Mouse (Mus musculus) CD4-positive helper T cell, adult 2 months (primary cell): ENCODE measurements at regions not wholly inside any gene's neighbourhood (a gene's known extent, or its start where the extent isn't known, plus 50 kb on each side); places are given as distances from the start of the nearest gene placed in this dataset.
"Not testable (repeated sequence)": the region's sequence is repeated elsewhere in the genome, so short reads cannot be mapped to it uniquely, and the experiment has no call there.

Experiments used
- DNase-seq: peaks from one replicate; pipeline ENCODE4 v3.0.0-alpha.2; 2012; ENCODE audit warnings: low read depth, missing footprints, low spot score

DNA sequence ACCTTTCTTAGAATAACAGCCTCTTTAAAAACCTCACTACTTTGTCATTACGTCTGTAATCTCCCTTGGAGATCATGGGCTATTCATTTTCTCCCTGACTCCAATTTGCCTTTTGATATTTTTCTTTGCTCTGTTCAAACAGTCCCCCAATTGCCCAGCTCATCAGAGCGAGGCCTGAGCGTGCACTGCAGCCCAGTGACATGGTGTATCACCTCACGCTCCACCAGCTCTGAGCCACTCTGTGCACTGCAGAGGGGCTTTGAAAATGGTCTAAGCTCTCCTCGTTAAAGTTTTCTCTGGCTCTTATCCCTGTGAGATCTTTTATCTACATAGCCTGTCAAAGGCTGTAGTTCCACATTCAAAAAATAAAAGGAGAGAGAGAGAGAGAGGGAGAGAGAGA, 152.1 kb downstream of the Srek1 start:
- DNase-seq, result no peak

DNA sequence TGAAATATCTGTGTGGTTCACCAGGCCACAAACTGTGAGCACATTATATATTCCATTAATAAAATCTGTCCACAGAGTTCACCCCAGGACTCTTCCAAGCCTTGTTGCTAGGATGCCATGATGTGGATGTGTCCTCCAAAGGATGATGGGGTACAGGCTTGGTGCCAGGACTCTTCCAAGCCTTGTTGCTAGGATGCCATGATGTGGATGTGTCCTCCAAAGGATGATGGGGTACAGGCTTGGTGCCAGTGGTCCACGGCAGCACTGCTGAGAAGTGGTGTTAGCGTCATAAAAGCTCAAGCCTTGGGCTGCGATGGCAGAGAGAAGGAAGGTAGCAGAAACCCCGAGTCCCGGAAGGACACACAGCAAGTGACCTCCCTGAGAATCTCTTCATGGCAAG, 153.4 kb downstream of the Srek1 start:
- not testable (repeated sequence) for DNase-seq

DNA sequence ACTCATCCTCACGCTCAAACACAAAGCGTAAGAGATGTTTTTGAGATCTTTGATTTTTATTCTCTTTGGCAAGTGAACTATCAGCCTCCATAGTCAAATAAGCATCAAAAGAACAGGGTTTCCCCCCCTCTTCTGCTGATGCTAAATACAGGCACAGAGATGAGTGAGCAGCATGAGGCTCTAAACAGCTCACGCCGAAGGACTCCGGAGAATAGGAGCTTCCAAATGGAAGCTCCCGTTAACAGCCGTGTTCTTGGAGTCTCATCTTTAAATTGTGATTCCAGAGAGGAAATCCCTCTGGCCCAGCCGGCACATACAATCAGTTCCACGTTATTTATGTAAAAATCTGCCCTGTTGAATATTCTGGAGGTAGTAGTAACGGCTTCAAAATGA, 161.1 kb downstream of the Srek1 start:
- DNase-seq, result no peak

DNA sequence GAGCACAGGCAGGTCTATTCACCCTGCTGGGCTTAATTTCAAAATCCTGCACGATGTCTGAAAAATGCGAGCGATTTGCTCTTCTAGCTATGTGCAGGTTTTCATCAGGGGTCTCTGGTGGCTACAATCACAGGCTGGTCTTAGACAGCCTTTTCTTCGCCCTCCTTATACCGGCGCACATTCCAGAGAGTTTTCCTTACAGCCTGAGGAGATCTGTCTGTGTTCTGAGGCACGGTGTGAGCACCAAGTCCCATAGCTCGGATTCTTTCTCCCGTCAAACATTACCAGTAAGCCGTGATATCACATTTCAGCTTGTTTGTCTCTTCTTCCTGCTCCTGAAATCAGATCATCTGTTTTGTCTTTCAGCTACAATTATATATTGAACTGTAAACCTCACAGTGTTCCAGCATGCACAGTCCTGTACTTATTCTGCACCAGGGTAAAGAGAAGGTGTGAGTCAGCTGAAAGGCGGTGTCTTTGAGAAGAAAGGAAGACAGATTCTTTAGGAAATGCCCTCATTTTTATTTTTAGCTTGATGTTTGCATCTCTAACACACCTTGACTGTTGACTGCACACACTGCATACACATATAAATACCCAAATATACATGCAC, 161.6 kb downstream of the Srek1 start:
- DNase-seq, result no peak

DNA sequence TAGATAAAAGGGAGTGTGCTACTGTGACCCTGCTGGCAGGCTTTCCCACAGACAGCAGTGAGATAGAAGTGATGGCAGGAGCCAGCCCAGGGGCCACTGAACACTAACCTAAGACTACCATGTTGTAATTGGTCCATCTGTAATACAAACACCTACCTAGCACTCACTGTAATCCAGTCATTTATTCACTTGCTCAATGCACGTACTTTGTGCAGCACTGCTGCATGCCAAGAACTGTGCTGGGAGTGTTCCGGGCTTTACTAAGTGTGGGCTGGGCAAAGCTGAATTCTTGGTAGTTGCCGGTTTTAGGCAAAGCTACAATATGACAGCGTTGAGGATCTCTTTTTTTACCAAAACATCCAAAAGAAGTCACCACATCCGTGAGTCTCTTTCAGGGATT, 172.1 kb downstream of the Srek1 start:
- DNase-seq, result no peak

DNA sequence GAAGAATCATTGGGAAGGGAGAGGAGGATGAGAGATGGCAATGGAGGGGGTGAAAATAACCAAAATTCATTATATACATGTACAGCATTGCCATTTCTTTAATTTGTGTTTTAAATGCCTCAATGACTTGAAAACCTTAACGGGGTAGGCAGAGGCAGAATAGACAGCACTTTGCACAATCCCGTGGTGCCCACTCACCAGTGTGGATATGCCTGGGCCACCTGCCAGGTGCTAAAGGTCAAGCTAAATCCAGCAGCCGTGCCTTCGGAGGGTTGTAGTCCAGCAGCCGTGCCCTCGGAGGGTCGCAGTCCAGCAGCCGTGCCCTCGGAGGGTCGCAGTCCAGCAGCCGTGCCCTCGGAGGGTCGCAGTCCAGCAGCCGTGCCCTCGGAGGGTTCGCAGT, 182.0 kb downstream of the Srek1 start:
- no peak for DNase-seq

DNA sequence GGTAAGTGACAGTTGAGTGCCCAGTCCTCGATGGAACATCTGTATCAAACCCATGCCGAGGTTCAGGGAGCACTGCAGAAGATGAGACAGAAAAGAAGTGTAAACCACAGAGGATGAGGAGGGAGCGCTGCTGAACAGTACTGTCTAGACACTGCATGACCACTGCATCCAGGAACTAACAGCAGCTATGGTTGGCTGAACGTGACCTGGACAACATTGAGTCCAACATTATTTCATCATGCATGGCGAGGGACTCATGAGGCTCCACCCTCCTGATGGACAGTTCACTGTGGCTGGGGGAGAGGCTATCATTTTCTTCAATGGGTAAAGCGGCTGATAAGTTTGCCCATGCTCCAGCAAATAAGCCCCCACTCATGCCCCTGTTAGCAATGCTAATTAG, 182.5 kb downstream of the Srek1 start:
- no peak for DNase-seq

DNA sequence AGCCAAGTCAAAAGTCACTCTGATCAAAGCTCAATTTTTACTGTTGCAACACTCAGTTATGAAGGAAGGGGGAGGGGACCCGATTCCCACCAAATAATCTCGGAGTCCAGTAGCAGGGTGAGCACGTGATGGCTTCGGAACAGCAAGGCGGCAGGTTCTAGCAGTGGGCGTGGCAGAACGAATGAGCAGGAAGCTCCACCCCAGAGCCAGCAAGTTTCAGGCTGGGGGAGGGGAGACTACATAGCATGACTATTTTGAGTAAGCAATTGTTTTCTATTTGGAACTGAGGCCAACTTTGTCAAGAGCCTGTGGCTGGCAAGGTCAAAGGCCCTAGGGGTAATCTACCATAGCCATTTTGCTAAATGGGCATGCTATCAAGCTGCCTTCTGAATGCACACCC, 183.0 kb downstream of the Srek1 start:
- DNase-seq, result not testable (repeated sequence)

DNA sequence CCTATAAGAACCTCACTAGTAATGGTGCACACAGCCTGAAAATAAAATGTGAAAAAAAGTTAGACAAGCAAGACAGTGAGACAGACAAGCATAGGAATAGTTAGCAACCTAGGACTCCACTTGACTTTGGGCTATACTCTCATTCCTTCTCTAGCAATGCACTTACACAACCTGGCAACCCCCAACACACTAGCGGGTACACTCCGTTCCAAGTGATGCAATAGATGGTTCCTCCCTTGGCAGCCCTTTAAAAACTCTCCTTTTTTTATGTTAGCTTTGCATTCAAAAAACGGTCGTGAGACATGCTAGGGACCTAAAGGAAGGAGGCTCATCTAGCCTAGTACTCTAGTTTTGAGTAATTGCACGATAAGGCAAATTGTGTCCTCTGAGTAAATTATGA, 184.8 kb downstream of the Srek1 start:
- no peak for DNase-seq

DNA sequence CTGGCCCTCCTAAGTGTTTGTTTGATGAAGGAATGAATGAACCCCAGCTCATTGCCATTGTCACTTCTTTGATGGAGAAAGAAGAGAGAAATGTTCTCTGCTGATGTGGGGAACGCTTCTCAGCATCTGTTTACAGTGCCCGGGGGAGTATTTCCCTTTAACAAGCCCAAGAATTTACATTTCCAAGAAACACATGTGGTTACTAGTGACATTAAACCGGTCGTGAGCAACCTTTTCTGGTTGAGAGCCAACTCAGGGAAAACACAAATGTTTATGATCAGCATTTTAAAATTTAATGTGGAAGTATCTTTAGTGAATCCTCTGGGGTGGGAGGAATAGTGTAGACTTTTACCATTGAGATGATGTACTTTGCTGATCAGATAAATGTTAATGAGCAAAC, 197.6 kb downstream of the Srek1 start:
- DNase-seq, result no peak

DNA sequence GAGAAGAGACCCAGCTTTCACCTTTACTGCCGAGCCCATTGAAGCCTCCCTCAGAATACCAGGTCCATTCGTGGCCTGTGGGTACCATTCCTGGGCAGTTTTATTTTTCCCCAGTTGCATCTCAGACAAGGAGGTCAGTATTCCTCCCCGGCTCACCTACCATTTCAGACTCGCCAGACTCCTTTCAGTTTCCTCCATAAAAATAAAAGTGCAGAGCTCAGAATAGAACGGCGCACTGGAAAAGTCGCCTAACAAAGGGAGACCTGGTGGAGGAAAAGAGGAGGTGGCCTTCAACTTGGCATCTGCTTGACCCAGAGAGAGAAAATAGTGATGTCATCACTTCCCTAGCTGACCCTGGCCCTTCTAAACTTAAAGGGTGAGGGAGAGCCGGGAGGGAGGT, 209.7 kb downstream of the Srek1 start:
- DNase-seq, result no peak

DNA sequence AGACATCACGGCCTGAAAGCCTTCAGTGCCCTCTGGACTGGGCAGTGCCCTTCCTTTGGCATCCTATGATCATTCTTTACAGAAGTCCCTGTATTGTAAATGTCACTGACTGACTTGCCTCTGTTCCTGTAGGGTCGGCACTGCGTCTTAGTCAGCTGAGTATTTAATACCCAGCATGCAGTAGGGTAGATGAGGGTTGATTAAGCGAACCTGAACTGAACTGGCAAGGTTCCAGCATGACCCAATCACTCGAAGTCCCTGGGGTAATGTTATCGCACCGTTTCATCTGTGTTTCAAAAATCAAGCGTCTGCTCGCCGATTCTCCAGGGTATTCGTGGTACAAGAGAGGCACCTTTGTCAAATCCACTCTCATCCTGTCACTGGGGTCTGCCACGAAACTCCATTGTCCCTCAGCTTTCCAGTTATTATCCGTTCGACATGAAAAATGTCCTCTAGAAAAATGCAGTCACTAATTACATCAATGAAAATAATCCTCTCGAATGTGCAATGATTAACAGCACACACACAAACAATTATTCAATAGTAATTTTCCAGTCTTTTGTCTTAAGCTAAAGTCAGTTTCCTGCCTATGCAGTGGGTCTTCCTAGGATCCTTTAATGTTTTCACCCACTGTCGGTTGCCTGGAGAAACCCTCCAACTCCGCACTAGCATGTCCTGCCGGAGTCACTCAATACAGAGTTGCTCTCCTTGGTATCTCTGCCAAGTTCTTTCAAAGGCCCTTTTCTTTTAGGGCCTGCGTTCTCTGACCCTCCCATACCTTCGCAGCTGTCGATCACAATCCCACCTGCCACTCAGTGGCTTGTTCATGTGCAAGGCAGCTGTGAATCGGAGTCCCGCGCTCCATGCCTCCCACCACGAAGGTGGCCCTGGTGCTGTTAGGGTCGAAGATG, 212.4 kb downstream of the Srek1 start:
- no peak for DNase-seq

DNA sequence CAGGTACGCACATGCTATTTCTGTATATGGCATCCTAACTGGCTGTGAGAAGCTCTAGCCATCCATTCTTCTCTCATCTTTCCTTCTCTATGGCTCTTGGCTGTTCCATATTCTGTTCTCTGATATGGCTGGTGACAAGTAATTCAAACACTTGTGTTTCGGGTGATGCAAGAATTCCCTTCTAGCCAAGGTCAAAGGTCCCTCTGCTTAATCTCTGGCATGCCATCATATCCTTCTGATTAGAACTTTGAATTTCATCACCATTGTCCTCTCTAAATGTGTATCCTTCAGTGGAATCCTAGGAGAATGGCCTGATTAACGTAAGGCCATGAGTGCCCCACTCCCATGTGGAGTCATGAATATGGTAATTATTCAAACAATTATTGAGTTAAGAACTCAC, 215.5 kb downstream of the Srek1 start:
- DNase-seq, result no peak

DNA sequence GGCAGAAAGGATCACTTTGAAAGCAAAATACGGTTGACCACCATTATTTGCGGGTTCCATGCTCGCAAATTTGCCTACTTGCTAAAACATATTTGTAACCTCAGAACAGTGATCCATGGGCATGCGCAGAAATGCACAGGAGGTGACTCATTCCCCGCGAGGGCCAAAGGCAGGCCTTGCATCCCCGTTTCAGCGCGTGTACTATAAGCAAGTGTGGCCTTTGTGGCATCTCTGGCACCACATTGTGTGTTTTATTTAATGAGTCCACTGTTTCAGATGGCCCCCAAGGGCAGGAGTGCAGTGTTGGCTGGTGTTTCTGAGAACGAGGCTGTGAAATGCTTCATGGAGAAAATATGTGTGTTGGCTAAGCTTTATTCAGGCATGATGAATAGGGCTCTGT, 205.3 kb upstream of the Mast4 start:
- DNase-seq, result no peak

DNA sequence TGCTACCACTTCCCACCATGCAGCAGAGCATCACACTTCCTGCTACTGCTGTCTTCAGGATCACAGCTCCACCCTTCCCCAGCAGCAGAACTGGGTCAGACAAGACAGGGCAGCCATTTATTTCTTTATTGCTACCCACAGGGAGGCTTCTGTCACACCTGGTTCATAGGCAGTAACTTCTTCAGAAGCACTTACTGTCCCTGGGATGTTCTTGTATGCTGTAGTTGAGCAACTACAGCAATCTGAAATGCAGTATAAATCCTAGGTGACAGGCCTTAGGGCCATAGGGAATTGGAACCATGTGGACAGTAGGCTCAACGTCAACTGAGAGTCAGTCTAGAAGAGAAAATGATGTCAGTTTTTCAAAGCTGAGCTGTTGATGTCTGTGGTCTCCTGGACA, 179.5 kb upstream of the Mast4 start:
- DNase-seq, result no peak

DNA sequence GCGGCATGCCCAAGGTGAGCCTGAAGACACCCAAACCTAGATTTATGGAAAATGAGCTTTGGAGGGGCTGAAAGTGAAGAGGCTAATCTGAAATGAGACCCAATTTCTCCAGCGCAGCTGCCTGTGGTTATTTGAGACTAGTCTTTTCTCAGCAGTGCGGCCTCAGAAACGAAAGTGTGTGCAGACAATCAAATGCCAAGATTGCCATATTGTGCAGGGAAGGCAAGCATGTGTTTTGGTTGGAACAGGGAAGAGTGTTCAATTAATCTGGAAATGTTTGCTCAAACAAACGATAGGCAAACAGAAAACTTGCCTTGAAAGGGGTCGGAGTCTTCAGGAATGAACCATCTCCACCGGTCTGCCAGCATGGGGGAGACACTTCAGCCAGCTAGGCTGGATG, 178.2 kb upstream of the Mast4 start:
- no peak for DNase-seq

DNA sequence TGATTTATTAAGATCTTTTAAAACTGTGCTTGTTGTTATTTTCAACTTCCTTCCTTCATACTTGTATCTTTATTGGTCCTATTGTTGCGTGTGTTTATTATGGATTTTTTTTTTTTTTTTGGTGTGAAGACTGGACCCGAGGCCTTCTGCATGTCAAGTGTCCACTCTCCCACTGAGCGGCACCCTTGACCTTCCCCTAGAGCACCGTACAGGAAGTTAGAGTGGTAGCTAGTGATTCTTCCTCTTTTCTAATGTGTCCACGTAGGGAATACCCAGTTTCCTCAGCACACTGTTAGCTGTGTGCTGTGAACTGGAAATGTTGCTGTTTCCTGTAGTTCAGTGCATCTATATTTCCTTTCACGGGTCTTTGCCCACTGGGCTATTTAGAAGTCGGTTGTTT, 170.7 kb upstream of the Mast4 start:
- DNase-seq, result no peak

DNA sequence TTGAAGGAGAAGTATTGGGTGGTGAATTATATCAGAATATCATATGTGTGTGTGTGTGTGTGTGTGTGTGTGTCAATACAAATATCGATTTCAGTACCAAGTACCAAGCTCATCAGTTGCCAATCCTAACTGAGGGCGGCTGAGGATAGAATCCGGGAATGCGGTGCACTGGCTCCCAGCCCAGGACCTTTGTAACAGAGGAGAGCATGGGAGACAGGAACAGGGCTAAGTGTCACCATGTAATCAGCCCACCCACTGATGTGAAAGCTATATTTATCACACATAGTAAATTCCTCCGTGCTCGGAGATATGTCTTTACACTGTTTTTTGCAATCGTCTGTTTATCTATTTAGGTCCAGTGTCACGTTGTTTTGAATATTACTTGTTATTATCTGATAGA, 165.1 kb upstream of the Mast4 start:
- no peak for DNase-seq

DNA sequence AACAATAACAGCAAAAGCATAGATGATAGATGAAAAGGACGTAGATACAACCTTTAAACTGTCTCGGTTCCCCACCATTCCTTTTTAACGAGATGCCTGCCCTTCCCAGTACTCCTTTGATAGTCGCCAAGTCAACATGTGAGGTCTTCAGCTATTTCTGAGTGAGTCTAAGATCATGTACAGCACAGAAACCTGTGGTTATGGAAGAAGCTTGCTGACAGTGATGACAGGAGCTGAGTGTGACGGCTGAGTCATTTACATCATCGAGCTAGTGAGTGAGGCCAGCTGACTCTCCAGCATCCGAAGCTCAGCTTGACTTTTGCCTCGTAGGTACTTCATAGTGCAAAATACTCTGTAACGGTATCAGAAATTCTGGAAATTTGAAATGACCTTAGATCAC, 160.1 kb upstream of the Mast4 start:
- DNase-seq, result no peak

DNA sequence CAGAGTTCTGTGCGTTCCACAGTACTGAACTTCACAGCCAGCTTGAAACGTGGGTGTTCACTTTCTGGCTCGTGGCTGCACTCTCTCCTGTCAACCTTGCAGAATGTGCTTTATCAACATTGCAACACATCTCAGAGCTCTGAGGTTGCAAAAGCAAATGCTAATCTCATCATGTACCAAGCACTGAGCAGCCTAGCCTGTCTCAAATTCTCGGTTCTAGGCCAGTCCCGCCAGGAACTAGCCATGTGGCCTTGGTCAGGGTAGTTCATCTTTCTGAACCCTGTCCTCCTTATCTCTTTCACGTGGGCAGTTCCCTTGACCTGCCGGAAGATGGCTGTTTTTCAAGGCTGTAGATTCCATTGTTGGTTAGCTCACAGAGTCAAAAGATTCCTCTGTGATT, 159.3 kb upstream of the Mast4 start:
- no peak for DNase-seq

DNA sequence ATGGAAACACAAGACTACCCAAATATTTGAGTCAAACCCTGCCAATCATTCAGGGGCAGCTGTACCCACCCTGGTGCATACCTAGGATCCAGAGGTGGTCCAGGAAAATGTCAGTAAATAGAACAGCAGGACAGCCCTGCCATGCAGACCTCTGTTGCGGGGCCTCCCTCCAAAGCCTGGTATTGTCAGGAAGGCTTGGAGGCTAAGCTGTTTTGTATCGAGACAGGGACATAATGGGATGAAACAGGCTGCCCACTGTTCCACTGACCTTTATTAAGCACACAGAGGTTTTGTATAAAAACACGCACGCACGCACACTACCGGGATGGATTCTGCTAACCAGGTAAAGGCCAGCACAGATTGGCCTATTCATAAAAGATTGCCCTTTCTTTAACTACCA, 155.8 kb upstream of the Mast4 start:
- DNase-seq, result no peak

DNA sequence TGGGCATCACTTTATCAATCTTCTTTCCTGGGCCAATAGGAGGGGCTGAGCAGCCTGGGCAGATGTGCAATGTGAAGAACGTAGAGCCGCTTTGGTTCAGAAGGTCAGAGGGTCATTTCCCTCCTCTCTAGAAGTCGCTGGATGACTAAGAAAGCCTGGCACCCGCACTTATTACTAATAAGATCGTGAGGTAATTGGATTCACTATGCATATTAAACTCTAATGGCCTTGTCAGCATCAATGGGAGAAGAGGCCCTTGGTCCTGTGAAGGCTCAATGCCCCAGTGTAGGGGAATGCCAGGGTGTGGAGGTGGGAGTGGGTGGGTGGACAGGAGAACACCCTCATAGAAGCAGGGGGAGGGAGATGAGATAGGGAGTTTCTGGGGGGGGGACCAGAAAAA, 149.8 kb upstream of the Mast4 start:
- no peak for DNase-seq

DNA sequence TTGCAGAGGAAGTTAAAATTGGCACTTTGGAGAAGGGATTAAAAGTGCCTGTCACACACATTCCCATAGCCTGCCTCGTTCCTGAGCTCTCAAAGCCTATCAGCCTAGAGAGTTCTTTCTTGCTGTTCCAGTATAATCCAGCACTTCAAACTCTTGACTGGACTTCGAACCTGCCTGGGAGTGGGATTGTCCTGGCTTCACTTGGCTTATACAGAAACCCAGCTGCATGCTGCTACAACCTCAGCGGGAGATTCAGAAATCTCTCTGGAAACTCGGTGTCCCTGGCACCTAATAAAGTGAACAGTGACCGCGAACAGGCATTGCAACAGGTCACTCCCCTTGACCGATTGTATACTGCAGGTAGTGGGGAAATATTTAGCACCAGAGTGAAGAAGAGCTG, 149.1 kb upstream of the Mast4 start:
- DNase-seq, result no peak

DNA sequence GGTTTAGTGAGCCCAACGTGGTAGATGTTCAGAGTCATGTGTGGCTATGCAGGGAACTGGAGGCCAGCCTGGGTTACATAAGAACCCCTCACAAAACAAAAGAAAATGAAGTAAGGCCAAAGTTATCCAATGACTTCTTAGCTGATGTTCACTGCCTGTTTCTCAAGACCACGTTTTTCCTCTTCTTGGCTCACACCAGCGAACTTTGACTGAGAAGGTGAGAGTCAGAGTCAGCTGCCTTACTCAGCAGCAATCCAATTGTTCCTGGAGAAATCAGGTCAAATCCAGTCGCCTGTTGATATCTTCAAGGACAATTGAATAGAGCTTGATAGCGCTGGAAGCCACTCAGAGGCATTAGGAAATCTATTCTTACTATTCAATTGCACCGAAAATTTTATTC, 142.0 kb upstream of the Mast4 start:
- no peak for DNase-seq
